7 mouse cellular contexts compared by ENCODE assay signal in genomic region chr3:129969432-129970395, GRCm38 (mm10). TPM values are rescaled to one million over a fixed set of nuclear protein-coding genes. Genes with fewer than 3 reads are reported as not detected.
A peak's percentile ranks its signal among the peaks of the same experiment; 100 is the strongest.
DNase-seq lines count a peak whose midpoint lies in the region; ATAC-seq lines count a peak whose summit lies in the region.

Gene Mcub (minus strand): TSS chr3:129970206.

- H3K27ac ChIP-seq in intestine, embryonic 15.5 days: no peak within 1 kb of the TSS
- H3K27ac ChIP-seq in neural tube, embryonic 12.5 days: no peak within 1 kb of the TSS

- peaks cover 14% of the 10 kb centered on the region for H3K27me3 ChIP-seq in intestine, embryonic 15.5 days (replicated peaks)
- H3K27me3 ChIP-seq in neural tube, embryonic 12.5 days (replicated peaks): peaks cover 22% of the 10 kb centered on the region

- peak; percentile 26 for DNase-seq in R1 (ENCODE audit: low read depth, low spot score)
- DNase-seq in c-Kit-positive CD71-positive TER-119-negative erythroid progenitor cells, embryonic 14.5 days (ENCODE audit: low read depth): peak; percentile 50
- peak; percentile 31 to 37 for DNase-seq in gastrocnemius, postnatal 36 days
- DNase-seq in lung, adult 18-20 months: peak; percentile 64 to 67
- peak; percentile 62 to 69 for DNase-seq in thymus, postnatal 36 days

- H3K9ac ChIP-seq in intestine, embryonic 15.5 days: peak within 1 kb of the TSS; percentile 56
- H3K9ac ChIP-seq in neural tube, embryonic 12.5 days: peak within 1 kb of the TSS; percentile 55

- H3K36me3 ChIP-seq in intestine, embryonic 15.5 days: no peaks in the 10 kb centered on the region
- no peaks in the 10 kb centered on the region for H3K36me3 ChIP-seq in neural tube, embryonic 12.5 days

- intact Hi-C loops in gastrocnemius, postnatal 36 days (cut with DNase I): no loop called here

- peak within 1 kb of the TSS; percentile 100 for H3K4me2 ChIP-seq in intestine, embryonic 15.5 days (replicated peaks)
- H3K4me2 ChIP-seq in neural tube, embryonic 12.5 days (replicated peaks): peak within 1 kb of the TSS; percentile 100

- ATAC-seq in intestine, embryonic 15.5 days: peak; percentile 88
- ATAC-seq in neural tube, embryonic 12.5 days (ENCODE audit: low FRiP score, low read depth): peak; percentile 75

- WGBS in intestine, embryonic 15.5 days: under 1% methylated on average over 63 of the region's 63 CpGs
- under 1% methylated on average over 63 of the region's 63 CpGs for WGBS in neural tube, embryonic 12.5 days

- no peaks in the 10 kb centered on the region for H3K9me3 ChIP-seq in intestine, embryonic 15.5 days
- no peaks in the 10 kb centered on the region for H3K9me3 ChIP-seq in neural tube, embryonic 12.5 days

- H3K4me1 ChIP-seq in intestine, embryonic 15.5 days (replicated peaks): peaks cover 18% of the 10 kb centered on the region
- H3K4me1 ChIP-seq in neural tube, embryonic 12.5 days: peaks cover 20% of the 10 kb centered on the region

- H3K4me3 ChIP-seq in intestine, embryonic 15.5 days (replicated peaks): peak within 1 kb of the TSS; percentile 62
- peak within 1 kb of the TSS; percentile 55 for H3K4me3 ChIP-seq in neural tube, embryonic 12.5 days

RNA-seq across cellular contexts. Expression of gene Mcub, which starts in this region (rescaled TPM):
- total RNA-seq in gastrocnemius, postnatal 36 days (2021): under 1 TPM; 0.69 to 0.97 TPM
- 2.5 and 3.5 TPM in 2 replicates for polyA plus RNA-seq in intestine, embryonic 15.5 days (2015; fragmentation: Nextera tagmentation; extraction: Ambion mirVana)
- polyA plus RNA-seq in neural tube, embryonic 12.5 days (2016; fragmentation: Nextera tagmentation; extraction: Ambion mirVana): 2.0 and 2.6 TPM in 2 replicates

Comparison
In these comparisons a context has a peak if more than half of its experiments do, and no peak if none do; other contexts are left out.
1. Peak in DNase-seq in gastrocnemius, postnatal 36 days; RNA of the gene not detected or under 1 TPM.